Mouse (Mus musculus) kidney, embryonic 16.5 days (tissue): ENCODE data around the gene Ptprc. TPM values are rescaled to one million over a fixed set of nuclear protein-coding genes. Genes with fewer than 3 reads are reported as not detected.

Source experiments
- ATAC-seq: fragments of 200-750 bp; cut with Nextera tagmentation; 2 replicates; pipeline ENCODE4 v1.8.0; 2017; ENCODE audit warnings: moderate TSS enrichment; ENCODE audit not compliant: low FRiP score, low TSS enrichment
- H3K27ac ChIP-seq: fragments of 300-500 bp; sonication (generic); 2 replicates; pipeline ENCODE4 v1.5.1; 2014; ENCODE audit warnings: low read length
- H3K27me3 ChIP-seq: fragments of 300-500 bp; sonication (generic); 2 replicates; pipeline ENCODE4 v1.6.1; 2014; ENCODE audit warnings: low read length, control low read depth, mixed read lengths; ENCODE audit not compliant: insufficient read depth
- H3K36me3 ChIP-seq: fragments of 300-500 bp; sonication (generic); 2 replicates; pipeline ENCODE4 v1.6.1; 2014; ENCODE audit warnings: low read length, control low read depth, mixed read lengths; ENCODE audit not compliant: insufficient read depth
- H3K4me1 ChIP-seq: fragments of 300-500 bp; sonication (generic); 2 replicates; pipeline ENCODE4 v1.6.1; 2014; ENCODE audit warnings: low read length, control low read depth, mixed read lengths; ENCODE audit not compliant: insufficient read depth
- H3K4me2 ChIP-seq: fragments of 300-500 bp; sonication (generic); replicated peaks from 2 replicates; pipeline ENCODE4 v1.6.1; 2014; ENCODE audit warnings: low read depth, low read length
- H3K4me3 ChIP-seq: fragments of 300-500 bp; sonication (generic); 2 replicates; pipeline ENCODE4 v1.5.1; 2014; ENCODE audit warnings: mild to moderate bottlenecking, low read length
- H3K9ac ChIP-seq: fragments of 300-500 bp; sonication (generic); replicated peaks from 2 replicates; pipeline ENCODE4 v1.6.1; 2014; ENCODE audit warnings: low read length
- H3K9me3 ChIP-seq: fragments of 300-500 bp; sonication (generic); 2 replicates; pipeline ENCODE4 v1.6.1; 2016; ENCODE audit warnings: low read length, control low read depth
- WGBS: fragments of 180-500 bp; shearing (Covaris S2); extraction: QIAGEN DNeasy Blood & Tissue Kit; methylation state at CpG from one replicate; pipeline ENCODE4 v1.1.7; 2014; 5-methylcytosine and 5-hydroxymethylcytosine counted together
- polyA plus RNA-seq: library from polyadenylated mRNA; unstranded; fragments of >200 nt; fragmentation: Nextera tagmentation; extraction: Ambion mirVana; gene quantifications from 2 replicates; pipeline ENCODE4 v1.2.1, GENCODE M21; 2015

The Ptprc gene
- polyA plus RNA-seq, 1 experiment from 2014 or later = 5.0 TPM

GRCm38 (mm10) chr1:138174705-138175492, 609 bp downstream of the Ptprc start:
- H3K27me3 ChIP-seq = no peaks in the 10 kb centered on the region
- H3K4me1 ChIP-seq = no peaks in the 10 kb centered on the region
- no peaks in the 10 kb centered on the region for H3K36me3 ChIP-seq
- no peak for ATAC-seq
- WGBS = 81% methylated on average over 9 of the region's 9 CpGs
- H3K9ac ChIP-seq = no peak overlapping the region
- no peak overlapping the region for H3K4me2 ChIP-seq
- H3K9me3 ChIP-seq = no peaks in the 10 kb centered on the region
- H3K4me3 ChIP-seq = no peak overlapping the region
- no peak overlapping the region for H3K27ac ChIP-seq

- WGBS = 88% methylated on average over 4 of the region's 4 CpGs
- Histone ChIP-seq H3K27ac (no peak overlapping the region), H3K9me3 (no peaks in the 10 kb centered on the region), H3K4me3 (no peak overlapping the region), H3K4me2 (no peak overlapping the region), H3K36me3 (no peaks in the 10 kb centered on the region), H3K4me1 (no peaks in the 10 kb centered on the region), H3K9ac (no peak overlapping the region), H3K27me3 (no peaks in the 10 kb centered on the region)
- ATAC-seq = no peak
Observed at GRCm38 (mm10) chr1:138174143-138174542, 1.4 kb downstream of the Ptprc start.

- Histone ChIP-seq H3K9me3 (no peaks in the 10 kb centered on the region), H3K9ac (no peak overlapping the region), H3K4me3 (no peak overlapping the region), H3K27me3 (no peaks in the 10 kb centered on the region), H3K4me2 (no peak overlapping the region), H3K27ac (no peak overlapping the region), H3K36me3 (no peaks in the 10 kb centered on the region), H3K4me1 (no peaks in the 10 kb centered on the region)
- WGBS = 84% methylated on average over 6 of the region's 6 CpGs
- no peak for ATAC-seq
Observed at GRCm38 (mm10) chr1:138173669-138174068, 1.8 kb downstream of the Ptprc start.

DNA sequence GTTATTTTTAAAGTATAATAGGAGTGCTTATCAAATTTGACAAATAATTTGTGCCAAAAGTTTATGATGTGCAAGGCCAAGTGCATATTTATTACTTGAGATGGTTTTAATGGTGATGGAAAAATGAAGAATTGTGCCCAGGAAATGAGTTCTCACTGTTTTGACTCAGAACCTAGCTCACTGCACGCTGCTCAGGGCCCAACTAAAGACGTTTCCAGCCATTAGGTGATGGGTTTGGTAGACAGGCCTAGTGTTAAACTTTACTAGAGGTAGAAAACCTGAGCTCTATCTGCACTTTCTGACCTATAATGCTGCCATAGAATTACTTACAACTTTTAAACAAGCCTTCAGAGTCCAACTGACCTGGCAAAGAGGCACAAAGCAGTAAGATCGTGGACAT, 3.0 kb downstream of the Ptprc start:
- no peak for ATAC-seq
- no peak overlapping the region for H3K4me2 ChIP-seq
- no peaks in the 10 kb centered on the region for H3K27me3 ChIP-seq
- H3K9me3 ChIP-seq = no peaks in the 10 kb centered on the region
- no peak overlapping the region for H3K9ac ChIP-seq
- H3K4me1 ChIP-seq = no peaks in the 10 kb centered on the region
- no peak overlapping the region for H3K27ac ChIP-seq
- no peaks in the 10 kb centered on the region for H3K36me3 ChIP-seq
- H3K4me3 ChIP-seq = no peak overlapping the region
- WGBS = 76% methylated on average over 3 of the region's 3 CpGs

- Histone ChIP-seq H3K36me3 (no peaks in the 10 kb centered on the region), H3K27ac (no peak overlapping the region), H3K9ac (no peak overlapping the region), H3K9me3 (no peaks in the 10 kb centered on the region), H3K27me3 (no peaks in the 10 kb centered on the region), H3K4me1 (no peaks in the 10 kb centered on the region), H3K4me2 (no peak overlapping the region), H3K4me3 (no peak overlapping the region)
- WGBS = 87% methylated on average over 4 of the region's 4 CpGs
- no peak for ATAC-seq
Observed at GRCm38 (mm10) chr1:138172096-138172495, 3.4 kb downstream of the Ptprc start.

- no peaks in the 10 kb centered on the region for H3K9me3 ChIP-seq
- 70% methylated on average over 5 of the region's 5 CpGs for WGBS
Observed at GRCm38 (mm10) chr1:138166233-138166771, 9.2 kb downstream of the Ptprc start.

DNA sequence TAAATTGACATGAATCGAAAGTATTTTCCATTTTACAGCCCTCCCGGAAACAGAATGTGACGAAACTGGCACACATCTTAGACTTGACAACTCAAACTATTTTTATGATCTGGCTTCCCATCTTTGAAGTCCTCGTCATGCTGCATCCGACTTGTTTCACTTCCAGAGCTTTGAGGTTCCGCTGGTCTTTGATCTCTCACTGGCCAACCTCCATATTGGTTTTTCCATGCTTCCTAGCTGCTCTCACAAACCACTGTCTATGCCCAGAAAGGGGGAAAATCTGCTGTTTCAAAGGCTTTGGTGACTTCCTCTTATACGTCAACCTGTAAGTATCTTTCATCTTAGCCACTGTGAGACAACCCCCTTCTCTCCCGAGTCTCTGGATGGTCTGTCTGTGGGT, 12.9 kb downstream of the Ptprc start:
- H3K4me2 ChIP-seq = no peak overlapping the region
- WGBS = 87% methylated on average over 8 of the region's 8 CpGs
- H3K27me3 ChIP-seq = no peaks in the 10 kb centered on the region
- H3K36me3 ChIP-seq = no peaks in the 10 kb centered on the region
- no peak overlapping the region for H3K9ac ChIP-seq
- ATAC-seq = no peak
- no peak overlapping the region for H3K27ac ChIP-seq
- H3K4me1 ChIP-seq = no peaks in the 10 kb centered on the region
- H3K9me3 ChIP-seq = no peaks in the 10 kb centered on the region
- no peak overlapping the region for H3K4me3 ChIP-seq

More at GRCm38 (mm10) chr1:138166233-138166771, 9.2 kb downstream of the Ptprc start:
- Histone ChIP-seq H3K27ac (no peak overlapping the region), H3K4me1 (no peaks in the 10 kb centered on the region), H3K4me3 (no peak overlapping the region), H3K4me2 (no peak overlapping the region), H3K27me3 (no peaks in the 10 kb centered on the region), H3K36me3 (no peaks in the 10 kb centered on the region), H3K9ac (no peak overlapping the region)
- no peak for ATAC-seq

GRCm38 (mm10) chr1:138158921-138159320, 16.6 kb downstream of the Ptprc start:
- Histone ChIP-seq H3K9ac (no peak overlapping the region), H3K36me3 (no peaks in the 10 kb centered on the region), H3K4me2 (no peak overlapping the region), H3K9me3 (no peaks in the 10 kb centered on the region), H3K27ac (no peak overlapping the region), H3K4me3 (no peak overlapping the region), H3K27me3 (no peaks in the 10 kb centered on the region), H3K4me1 (no peaks in the 10 kb centered on the region)
- ATAC-seq = no peak
- 91% methylated on average over 2 of the region's 2 CpGs for WGBS

DNA sequence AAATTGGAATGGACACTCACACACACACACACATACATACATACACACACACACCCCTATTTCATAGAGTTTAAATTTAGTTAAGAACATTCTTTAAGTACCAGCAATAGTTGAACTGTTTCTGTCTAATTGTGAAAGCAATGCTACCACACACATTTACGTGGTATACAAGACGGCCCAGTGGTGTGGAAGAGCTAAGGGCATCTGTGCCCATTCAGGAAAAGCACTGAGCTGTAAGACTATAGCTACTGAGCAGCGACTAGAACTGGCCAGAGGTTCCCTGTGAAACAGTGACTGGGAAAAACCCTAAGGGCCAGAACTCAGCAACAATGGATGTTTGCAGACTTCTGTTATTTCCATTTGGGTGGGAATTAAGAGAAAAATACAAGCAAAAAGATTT, 17.3 kb downstream of the Ptprc start:
- H3K27ac ChIP-seq = no peak overlapping the region
- H3K9me3 ChIP-seq = no peaks in the 10 kb centered on the region
- H3K9ac ChIP-seq = no peak overlapping the region
- no peak for ATAC-seq
- no peaks in the 10 kb centered on the region for H3K27me3 ChIP-seq
- no peaks in the 10 kb centered on the region for H3K36me3 ChIP-seq
- WGBS = 73% methylated on average over 3 of the region's 3 CpGs
- no peaks in the 10 kb centered on the region for H3K4me1 ChIP-seq
- no peak overlapping the region for H3K4me2 ChIP-seq
- no peak overlapping the region for H3K4me3 ChIP-seq

- ATAC-seq = no peak
- 72% methylated on average over 2 of the region's 2 CpGs for WGBS
- no peaks in the 10 kb centered on the region for H3K36me3 ChIP-seq
Observed at GRCm38 (mm10) chr1:138157709-138158108, 17.8 kb downstream of the Ptprc start.

More at GRCm38 (mm10) chr1:138157709-138158108, 17.8 kb downstream of the Ptprc start:
- H3K27me3 ChIP-seq = no peaks in the 10 kb centered on the region
- H3K9ac ChIP-seq = no peak overlapping the region
- no peak overlapping the region for H3K4me3 ChIP-seq
- H3K4me2 ChIP-seq = no peak overlapping the region
- H3K4me1 ChIP-seq = no peaks in the 10 kb centered on the region
- H3K9me3 ChIP-seq = no peaks in the 10 kb centered on the region
- no peak overlapping the region for H3K27ac ChIP-seq
